Mouse (Mus musculus) frontal cortex, postnatal 25 days (tissue): Measurements from ENCODE around the gene Fgf18.

ENCODE experiments used
- DNase-seq, 2 experiments: peaks; one replicate each; pipeline ENCODE4 v3.0.0; 2022; ENCODE audit warnings: low spot score in 2 of 2

Gene Fgf18

GRCm38 (mm10) chr11:33147171-33147571 is at the start of gene Fgf18:
TSS of gene Fgf18 (minus strand) at chr11:33147400.
- DNase-seq: no peak

GRCm38 (mm10) chr11:33196447-33197132 is 49.4 kb upstream of the Fgf18 start:
- no peak for DNase-seq

- no peak for DNase-seq
Observed at GRCm38 (mm10) chr11:33195531-33196446, 48.6 kb upstream of the Fgf18 start.

GRCm38 (mm10) chr11:33195061-33195460 is 47.9 kb upstream of the Fgf18 start:
- DNase-seq: no peak

- DNase-seq: no peak
Observed at GRCm38 (mm10) chr11:33193695-33194094, 46.5 kb upstream of the Fgf18 start.

GRCm38 (mm10) chr11:33181804-33182203 is 34.6 kb upstream of the Fgf18 start:
- DNase-seq: no peak

GRCm38 (mm10) chr11:33180701-33181116 is 33.5 kb upstream of the Fgf18 start:
- DNase-seq: no peak

- DNase-seq: no peak
Observed at GRCm38 (mm10) chr11:33179802-33180201, 32.6 kb upstream of the Fgf18 start.

GRCm38 (mm10) chr11:33176525-33177245 is 29.5 kb upstream of the Fgf18 start:
- DNase-seq: peak in 1 of 2 experiments; percentile 40

GRCm38 (mm10) chr11:33175768-33176167 is 28.6 kb upstream of the Fgf18 start:
- DNase-seq: no peak

GRCm38 (mm10) chr11:33170489-33170888 is 23.3 kb upstream of the Fgf18 start:
- DNase-seq: peak in 1 of 2 experiments; percentile 18

GRCm38 (mm10) chr11:33162998-33163506 is 15.9 kb upstream of the Fgf18 start, which contains the start of gene Npm1:
TSS of gene Npm1 (minus strand) at chr11:33163206.
- peak; percentile 99 for DNase-seq

GRCm38 (mm10) chr11:33162211-33162997 is 15.2 kb upstream of the Fgf18 start:
- peak; percentile 32 to 48 for DNase-seq

- DNase-seq: no peak
Observed at GRCm38 (mm10) chr11:33159741-33160140, 12.5 kb upstream of the Fgf18 start.

GRCm38 (mm10) chr11:33157453-33158196 is 10.4 kb upstream of the Fgf18 start:
- no peak for DNase-seq

GRCm38 (mm10) chr11:33156436-33157015 is 9.3 kb upstream of the Fgf18 start:
- DNase-seq: no peak

- no peak for DNase-seq
Observed at GRCm38 (mm10) chr11:33154459-33154858, 7.3 kb upstream of the Fgf18 start.

- DNase-seq: no peak
Observed at GRCm38 (mm10) chr11:33152997-33153396, 5.8 kb upstream of the Fgf18 start.

- DNase-seq: no peak
Observed at GRCm38 (mm10) chr11:33151780-33152145, 4.6 kb upstream of the Fgf18 start.
